Mouse (Mus musculus) liver, postnatal 0 days (tissue): ENCODE measurements around the gene Zbed6.

Source experiments
- CTCF ChIP-seq: sonication (generic); IDR thresholded peaks from 2 replicates; pipeline ENCODE4 v1.5.1; 2016; ENCODE audit warnings: antibody characterized with exemption, low read depth
- EP300 ChIP-seq: IDR thresholded peaks from 2 replicates; pipeline ENCODE4 v1.6.1; 2016; ENCODE audit warnings: antibody characterized with exemption, low read depth, mild to moderate bottlenecking

DNA sequence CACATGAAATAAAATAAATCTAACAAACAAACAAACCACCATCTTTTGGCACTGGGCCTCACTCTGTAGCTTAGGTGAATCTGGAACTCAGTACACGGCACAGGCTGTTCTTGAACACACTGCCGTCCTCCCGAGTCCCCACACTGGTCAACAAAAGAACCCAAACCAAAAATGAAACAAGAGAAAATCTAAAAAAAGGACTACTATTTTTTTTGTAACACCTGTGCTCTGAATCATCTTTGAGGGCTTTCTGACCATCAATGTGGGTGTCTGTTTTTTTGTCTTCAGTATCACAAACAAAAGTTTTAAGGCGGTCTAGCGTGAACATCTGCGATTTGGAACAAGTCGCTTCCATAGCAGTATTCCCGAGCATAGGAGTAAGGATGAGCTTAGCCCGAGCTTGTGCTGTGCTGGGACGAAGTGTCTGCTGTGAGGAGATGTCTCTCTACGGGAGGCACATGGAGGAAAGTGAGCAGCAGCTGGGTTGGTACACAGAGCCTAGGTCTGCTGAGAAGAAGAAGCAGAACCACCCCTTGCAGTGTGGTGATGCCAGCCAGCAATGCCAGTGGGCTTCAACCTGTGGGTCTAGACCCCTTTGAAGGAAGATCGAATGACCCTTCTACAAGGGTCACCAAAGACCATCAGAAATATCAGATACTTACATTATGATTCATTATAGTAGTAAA, 37.4 kb upstream of the Zbed6 start:
- no peak for TF ChIP-seq CTCF
- no peak for TF ChIP-seq EP300
